Mouse (Mus musculus) midbrain, embryonic 11.5 days (tissue): Measurements from ENCODE around the gene Ccdc180. TPM values are rescaled to one million over a fixed set of nuclear protein-coding genes. Genes with fewer than 3 reads are reported as not detected.

Source experiments
- ATAC-seq: fragments of 200-750 bp; cut with Nextera tagmentation; 2 replicates; pipeline ENCODE4 v1.8.0; 2017; ENCODE audit warnings: moderate TSS enrichment, moderate library complexity; ENCODE audit not compliant: low FRiP score
- DNase-seq: peaks from one replicate; pipeline ENCODE4 v3.0.0; 2015; ENCODE audit warnings: low spot score; ENCODE audit errors: missing footprints
- H3K27ac ChIP-seq: fragments of 300-500 bp; sonication (generic); 2 replicates; pipeline ENCODE4 v1.5.1; 2014; ENCODE audit warnings: low read depth, low read length
- H3K27me3 ChIP-seq: fragments of 300-500 bp; sonication (generic); 2 replicates; pipeline ENCODE4 v1.6.1; 2014; ENCODE audit warnings: mild to moderate bottlenecking, low read length, moderate library complexity, mixed read lengths; ENCODE audit not compliant: control insufficient read depth, insufficient read depth
- H3K36me3 ChIP-seq: fragments of 300-500 bp; sonication (generic); 2 replicates; pipeline ENCODE4 v1.6.1; 2014; ENCODE audit warnings: mild to moderate bottlenecking, low read length, moderate library complexity, mixed read lengths; ENCODE audit not compliant: control insufficient read depth, insufficient read depth
- H3K4me1 ChIP-seq: fragments of 300-500 bp; sonication (generic); 2 replicates; pipeline ENCODE4 v1.6.1; 2014; ENCODE audit warnings: low read length; ENCODE audit not compliant: control insufficient read depth, insufficient read depth
- H3K4me2 ChIP-seq: fragments of 300-500 bp; sonication (generic); 2 replicates; pipeline ENCODE4 v1.6.1; 2014; ENCODE audit warnings: mild to moderate bottlenecking, moderate library complexity
- H3K4me3 ChIP-seq: fragments of 300-500 bp; sonication (generic); 2 replicates; pipeline ENCODE4 v1.5.1; 2014; ENCODE audit warnings: low read depth, low read length
- H3K9ac ChIP-seq: fragments of 300-500 bp; sonication (generic); 2 replicates; pipeline ENCODE4 v1.6.1; 2014; ENCODE audit warnings: low read length
- H3K9me3 ChIP-seq: fragments of 300-500 bp; sonication (generic); 2 replicates; pipeline ENCODE4 v1.6.1; 2016; ENCODE audit warnings: low read length; ENCODE audit not compliant: control insufficient read depth
- WGBS: fragments of 180-500 bp; shearing (Covaris S2); extraction: QIAGEN DNeasy Blood & Tissue Kit; methylation state at CpG from one replicate; pipeline ENCODE4 v1.1.7; 2014; 5-methylcytosine and 5-hydroxymethylcytosine counted together
- polyA plus RNA-seq: library from polyadenylated mRNA; unstranded; fragments of >200 nt; fragmentation: Nextera tagmentation; extraction: Ambion mirVana; gene quantifications from 2 replicates; pipeline ENCODE4 v1.2.1, GENCODE M21; 2014

Ccdc180 gene
- 0.08 TPM in 1 of 2 replicates, not detected in the other for polyA plus RNA-seq

DNA sequence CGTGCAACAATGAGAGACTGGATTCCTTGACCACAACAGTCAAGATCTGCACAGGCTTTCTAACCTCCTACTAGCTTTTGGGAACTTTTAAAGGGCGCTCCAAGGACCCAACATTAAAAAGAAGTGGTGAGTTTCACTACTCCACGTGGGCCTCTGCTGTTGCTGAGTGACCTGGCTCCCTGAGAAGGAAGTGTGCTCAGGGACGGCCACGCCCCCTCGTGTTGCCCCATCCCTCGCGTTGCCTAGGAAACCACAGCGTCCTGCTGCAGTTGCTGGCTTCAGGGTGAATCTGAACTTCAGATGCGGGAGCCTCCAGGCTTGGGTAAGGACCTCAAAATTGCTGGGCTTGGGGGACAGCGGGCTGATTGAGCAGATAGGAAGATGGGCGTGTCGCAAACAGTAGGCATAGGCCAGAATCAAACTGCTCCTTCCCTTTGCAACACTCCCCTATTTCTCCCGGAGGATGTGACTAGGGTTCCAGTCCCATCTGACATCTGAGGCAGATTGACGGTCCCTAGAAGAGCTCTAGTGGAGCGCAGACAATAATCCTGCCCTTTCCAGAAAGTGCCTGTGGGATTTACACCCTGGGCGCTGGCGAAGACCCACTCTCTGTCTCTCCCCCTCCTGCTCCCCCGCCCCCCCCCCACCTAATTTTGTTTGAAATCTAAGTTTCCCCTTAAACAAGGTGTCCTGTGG lies at the start of gene Ccdc180:
TSS of gene Ccdc180 (plus strand) at position 238 of the 696 bp plus-strand sequence.
- peak; percentile 77 for ATAC-seq
- Histone ChIP-seq H3K27ac (no peak within 1 kb of the TSS), H3K4me3 (no peak within 1 kb of the TSS), H3K9me3 (no peaks in the 10 kb centered on the region), H3K36me3 (no peaks in the 10 kb centered on the region), H3K27me3 (no peaks in the 10 kb centered on the region), H3K4me1 (peaks cover 9% of the 10 kb centered on the region), H3K9ac (no peak within 1 kb of the TSS), H3K4me2 (peak within 1 kb of the TSS; percentile 29)
- DNase-seq = peak; percentile 95
- WGBS = 13% methylated on average over 19 of the region's 19 CpGs

GRCm38 (mm10) chr4:45844355-45844754 lies 45.7 kb upstream of the Ccdc180 start:
- H3K4me2 ChIP-seq = no peak overlapping the region
- WGBS = 45% methylated on average over 14 of the region's 14 CpGs
- DNase-seq (peak; percentile 95), ATAC-seq (no peak)
- H3K9ac ChIP-seq = no peak overlapping the region
- no peak overlapping the region for H3K27ac ChIP-seq
- no peak overlapping the region for H3K4me3 ChIP-seq
- peaks cover under 1% of the 10 kb centered on the region; the same call in 1 of the 2 replicates for H3K4me1 ChIP-seq
- H3K9me3 ChIP-seq = no peaks in the 10 kb centered on the region
- H3K27me3 ChIP-seq = no peaks in the 10 kb centered on the region; the same call in 1 of the 2 replicates
- H3K36me3 ChIP-seq = no peaks in the 10 kb centered on the region

DNA sequence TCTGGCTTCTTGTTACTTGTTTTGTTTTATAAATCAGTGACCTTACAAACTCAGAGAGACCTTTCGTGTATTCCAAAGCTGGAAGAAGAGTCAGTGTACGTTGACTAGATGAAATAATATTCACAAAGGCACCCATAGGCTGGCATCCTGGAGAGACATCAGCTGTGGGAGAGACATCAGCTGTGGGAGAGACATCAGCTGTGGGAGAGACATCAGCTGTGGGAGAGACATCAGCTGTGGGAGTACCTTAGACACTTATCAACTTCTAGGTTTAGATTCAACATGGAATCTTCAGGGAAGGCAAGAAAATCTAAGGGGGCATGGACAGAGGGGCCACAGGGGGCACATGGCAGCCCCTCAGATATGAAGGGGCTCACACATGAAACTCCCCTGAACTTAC lies 43.8 kb upstream of the Ccdc180 start:
- Histone ChIP-seq H3K9me3 (no peaks in the 10 kb centered on the region), H3K4me1 (peaks cover 5% of the 10 kb centered on the region; the same call in 1 of the 2 replicates), H3K9ac (no peak overlapping the region), H3K27me3 (peaks cover 3% of the 10 kb centered on the region; the same call in 1 of the 2 replicates), H3K27ac (no peak overlapping the region), H3K36me3 (no peaks in the 10 kb centered on the region), H3K4me3 (no peak overlapping the region), H3K4me2 (no peak overlapping the region)
- ATAC-seq (no peak), DNase-seq (no peak)
- 93% methylated on average over 2 of the region's 2 CpGs for WGBS

DNA sequence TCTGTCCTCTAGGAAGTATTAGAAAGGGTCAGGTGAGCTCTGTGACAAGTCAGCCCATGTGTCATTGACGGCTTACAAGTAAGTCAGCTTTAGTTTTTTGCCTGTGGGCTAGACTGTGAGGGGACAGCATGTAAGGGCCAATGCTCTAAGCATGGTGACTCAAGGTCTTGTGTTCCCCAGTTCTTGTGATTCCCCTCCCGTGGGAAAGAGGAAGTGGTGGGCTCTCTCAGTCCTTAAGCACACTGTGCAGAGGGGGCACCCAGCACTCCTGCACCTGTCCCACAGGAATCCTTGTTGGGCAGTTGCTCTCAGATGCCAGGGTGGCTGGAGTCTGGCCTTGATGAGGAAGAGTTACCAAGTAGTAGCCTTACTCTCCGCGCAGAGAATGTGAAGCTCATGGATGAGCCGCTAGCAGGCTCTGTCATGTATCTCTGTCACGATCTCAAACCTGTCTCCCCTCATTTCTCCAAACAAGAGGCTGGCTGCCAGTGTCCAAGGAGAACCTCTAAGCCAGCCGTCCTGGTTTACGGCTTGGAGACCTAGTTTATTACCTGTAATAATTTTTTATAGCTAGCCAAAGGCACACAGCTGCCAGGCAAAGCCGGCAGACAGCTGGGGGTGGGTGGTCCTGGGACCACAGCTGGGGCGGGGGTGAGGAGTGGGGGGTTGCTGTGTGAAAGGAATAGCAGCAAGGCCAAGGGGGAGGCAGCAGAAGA lies 41.8 kb upstream of the Ccdc180 start, which contains the start of gene Stra6l:
TSS of gene Stra6l (plus strand) at position 556 of the 716 bp plus-strand sequence.
- Histone ChIP-seq H3K4me3 (no peak within 1 kb of the TSS), H3K4me1 (peaks cover 5% of the 10 kb centered on the region; the same call in 1 of the 2 replicates), H3K9me3 (no peaks in the 10 kb centered on the region), H3K27me3 (peaks cover 3% of the 10 kb centered on the region; the same call in 1 of the 2 replicates), H3K36me3 (no peaks in the 10 kb centered on the region), H3K4me2 (no peak within 1 kb of the TSS), H3K9ac (no peak within 1 kb of the TSS), H3K27ac (no peak within 1 kb of the TSS)
- ATAC-seq (no peak), DNase-seq (peak; percentile 51)
- WGBS = 78% methylated on average over 10 of the region's 10 CpGs

- DNase-seq (peak; percentile 83), ATAC-seq (no peak)
- Histone ChIP-seq H3K27me3 (peaks cover 3% of the 10 kb centered on the region; the same call in 1 of the 2 replicates), H3K4me3 (no peak overlapping the region), H3K27ac (no peak overlapping the region), H3K4me1 (peaks cover 5% of the 10 kb centered on the region; the same call in 1 of the 2 replicates), H3K9me3 (no peaks in the 10 kb centered on the region), H3K36me3 (no peaks in the 10 kb centered on the region), H3K4me2 (no peak overlapping the region), H3K9ac (no peak overlapping the region)
- WGBS = 47% methylated on average over 10 of the region's 10 CpGs
Measured at GRCm38 (mm10) chr4:45848825-45849156, 41.3 kb upstream of the Ccdc180 start.

GRCm38 (mm10) chr4:45849419-45849818 lies 40.7 kb upstream of the Ccdc180 start:
- WGBS = 48% methylated on average over 1 of the region's 1 CpGs

DNA sequence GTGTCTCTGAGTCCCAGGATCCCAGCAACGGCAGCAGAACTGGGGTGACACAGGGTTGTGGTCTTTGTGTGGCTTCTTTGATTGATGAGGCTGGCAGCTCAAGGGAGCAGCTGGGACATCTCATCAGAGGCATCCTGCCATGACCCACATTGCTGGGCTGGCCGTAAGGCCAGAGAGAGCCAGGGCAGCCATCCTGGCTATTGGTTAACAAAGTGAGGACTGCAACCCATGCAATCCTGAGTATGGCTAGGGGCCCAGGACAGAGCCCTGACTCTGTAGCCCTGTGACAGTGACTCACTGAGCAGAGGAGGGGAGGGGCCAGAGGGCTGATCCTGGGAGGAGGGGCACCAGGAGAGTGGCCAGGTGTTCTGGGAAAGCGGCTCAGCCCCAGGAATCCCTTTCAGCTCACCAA lies 38.5 kb upstream of the Ccdc180 start:
- Histone ChIP-seq H3K27ac (no peak overlapping the region), H3K4me3 (no peak overlapping the region), H3K9ac (no peak overlapping the region), H3K36me3 (no peaks in the 10 kb centered on the region), H3K9me3 (no peaks in the 10 kb centered on the region), H3K4me1 (peaks cover 5% of the 10 kb centered on the region; the same call in 1 of the 2 replicates), H3K4me2 (no peak overlapping the region), H3K27me3 (peaks cover 3% of the 10 kb centered on the region; the same call in 1 of the 2 replicates)
- DNase-seq (no peak), ATAC-seq (0 out of 2 replicates have a peak, but pooled peaks have one; percentile 55)
- WGBS = 52% methylated on average over 3 of the region's 3 CpGs

More at GRCm38 (mm10) chr4:45849419-45849818, 40.7 kb upstream of the Ccdc180 start:
- DNase-seq (no peak), ATAC-seq (no peak)
- Histone ChIP-seq H3K36me3 (no peaks in the 10 kb centered on the region), H3K4me1 (peaks cover 5% of the 10 kb centered on the region; the same call in 1 of the 2 replicates), H3K9me3 (no peaks in the 10 kb centered on the region), H3K4me3 (no peak overlapping the region), H3K9ac (no peak overlapping the region), H3K27ac (no peak overlapping the region), H3K27me3 (peaks cover 3% of the 10 kb centered on the region; the same call in 1 of the 2 replicates), H3K4me2 (no peak overlapping the region)

DNA sequence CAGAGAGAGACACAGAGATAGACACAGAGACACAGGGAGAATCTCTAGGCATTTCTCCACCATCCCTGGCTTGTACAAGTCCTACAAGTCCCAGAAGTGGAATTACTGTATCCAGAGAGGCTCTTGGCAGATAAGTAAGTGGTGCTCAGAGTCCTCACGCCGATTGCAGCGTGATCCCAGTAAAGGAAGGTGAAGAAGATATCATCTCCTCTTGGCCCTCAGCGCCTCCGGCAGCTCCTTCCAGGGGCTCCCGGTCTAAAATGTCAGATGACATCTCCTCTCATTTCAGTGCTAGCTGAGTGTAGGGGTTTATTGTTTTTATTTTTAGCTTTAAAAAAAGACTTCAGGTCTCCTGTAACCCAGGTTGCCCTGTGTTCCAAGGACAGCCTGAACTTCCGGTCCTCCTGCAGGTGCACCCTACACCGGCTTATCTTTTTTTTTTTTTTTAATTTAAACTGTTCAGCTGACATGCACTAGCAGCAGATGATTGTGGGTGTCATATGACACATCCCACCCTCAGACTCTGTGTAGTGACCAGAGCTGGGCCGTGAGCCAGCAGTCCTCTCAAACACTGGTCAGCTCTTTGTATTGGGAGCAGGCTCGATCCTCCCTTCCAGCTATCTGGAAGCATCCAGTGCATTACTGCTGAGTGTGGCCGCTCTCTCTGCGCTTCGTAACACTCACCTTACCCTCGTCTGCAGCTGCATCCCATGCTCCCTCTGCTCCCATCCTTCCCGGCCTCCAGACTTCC lies 36.4 kb upstream of the Ccdc180 start:
- Histone ChIP-seq H3K27me3 (peaks cover 3% of the 10 kb centered on the region; the same call in 1 of the 2 replicates), H3K9ac (no peak overlapping the region), H3K36me3 (no peaks in the 10 kb centered on the region), H3K4me1 (peaks cover 5% of the 10 kb centered on the region; the same call in 1 of the 2 replicates), H3K27ac (no peak overlapping the region), H3K9me3 (no peaks in the 10 kb centered on the region), H3K4me2 (no peak overlapping the region), H3K4me3 (no peak overlapping the region)
- 85% methylated on average over 15 of the region's 15 CpGs for WGBS
- DNase-seq = no peak
- no peak for ATAC-seq
